8 mouse cellular contexts compared by ENCODE assay signal in the genomic region with DNA sequence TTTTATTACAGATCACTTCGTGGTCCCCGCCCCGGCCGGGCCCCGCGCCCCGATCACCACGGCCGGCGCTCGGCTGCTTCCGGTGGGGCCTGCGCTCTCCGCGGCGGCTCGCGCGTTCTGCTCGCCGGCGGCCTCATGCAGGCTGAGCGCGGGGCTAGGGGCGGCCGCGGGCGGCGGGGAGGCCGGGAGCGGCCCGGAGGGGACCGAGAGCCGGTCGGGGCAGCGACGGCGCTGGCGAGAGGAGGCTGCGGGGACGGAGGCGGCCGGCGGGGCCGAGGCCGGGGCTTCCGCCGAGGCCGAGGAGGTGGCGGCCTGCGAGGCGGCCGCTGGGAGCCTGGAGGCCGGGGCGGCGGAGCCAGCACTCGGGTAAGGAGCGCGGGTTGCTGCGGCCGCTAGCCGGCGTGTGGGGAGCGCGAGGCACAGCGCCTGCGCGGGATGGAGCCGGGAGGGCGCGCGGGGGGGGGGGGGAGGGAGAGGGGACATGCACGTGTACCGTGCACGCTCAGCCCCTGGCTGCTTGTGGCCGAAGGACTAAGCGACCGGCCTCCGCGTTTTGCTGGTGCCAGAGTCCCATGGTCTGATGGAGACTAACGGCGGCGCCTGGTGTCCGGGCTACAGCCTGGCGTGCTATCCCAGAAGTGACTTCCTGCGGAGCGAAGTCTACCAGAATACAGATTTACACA. TPM values are rescaled to one million over a fixed set of nuclear protein-coding genes. Genes with fewer than 3 reads are reported as not detected.
DNase-seq lines count a peak whose midpoint lies in the region; ATAC-seq and TF ChIP-seq lines count a peak whose summit lies in the region.

A gene (plus strand): TSS at position 109 of the 683 bp plus-strand sequence.

- WGBS in forebrain, embryonic 10.5 days, result under 1% methylated on average over 80 of the region's 87 CpGs
- WGBS in heart, embryonic 16.5 days, result under 1% methylated on average over 79 of the region's 87 CpGs
- under 1% methylated on average over 71 of the region's 87 CpGs for WGBS in neural tube, embryonic 14.5 days

- H3K4me3 ChIP-seq in forebrain, embryonic 10.5 days, result peak within 1 kb of the TSS; percentile 80
- peak within 1 kb of the TSS; percentile 84 for H3K4me3 ChIP-seq in heart, embryonic 16.5 days (ENCODE audit: low read length)
- peak within 1 kb of the TSS; percentile 74 for H3K4me3 ChIP-seq in neural tube, embryonic 14.5 days (ENCODE audit: low read depth, low read length)
- H3K4me3 ChIP-seq in testis, adult 2 months (ENCODE audit: control insufficient read depth, low read depth, low read length), result peak within 1 kb of the TSS; percentile 92

- no peak for TF ChIP-seq CTCF in testis, adult 2 months (IDR thresholded peaks at IDR 0.05; ENCODE audit: control insufficient read depth, insufficient read depth, insufficient replicate concordance, low read depth, low read length)

- peak within 1 kb of the TSS; percentile 80 for H3K4me2 ChIP-seq in heart, embryonic 16.5 days (ENCODE audit: low read depth, low read length)
- H3K4me2 ChIP-seq in neural tube, embryonic 14.5 days (ENCODE audit: low read depth, low read length), result peak within 1 kb of the TSS; percentile 49

- peak; percentile 93 for ATAC-seq in heart, embryonic 16.5 days (replicated peaks; ENCODE audit: extremely low read depth, insufficient read depth, low FRiP score)
- ATAC-seq in neural tube, embryonic 14.5 days (ENCODE audit: low read depth), result peak; percentile 96

- H3K27me3 ChIP-seq in forebrain, embryonic 10.5 days (ENCODE audit: poor library complexity, severe bottlenecking), result no peaks in the 10 kb centered on the region
- no peaks in the 10 kb centered on the region for H3K27me3 ChIP-seq in heart, embryonic 16.5 days (ENCODE audit: control insufficient read depth, insufficient read depth, low read length)
- no peaks in the 10 kb centered on the region for H3K27me3 ChIP-seq in neural tube, embryonic 14.5 days (ENCODE audit: control insufficient read depth, insufficient read depth, low read length)
- no peaks in the 10 kb centered on the region for H3K27me3 ChIP-seq in testis, adult 2 months (ENCODE audit: control insufficient read depth, insufficient read depth, low read length)

- peak within 1 kb of the TSS; percentile 100 for H3K27ac ChIP-seq in forebrain, embryonic 10.5 days
- peak within 1 kb of the TSS; percentile 100 for H3K27ac ChIP-seq in heart, embryonic 16.5 days (ENCODE audit: low read length)
- peak within 1 kb of the TSS; percentile 93 for H3K27ac ChIP-seq in neural tube, embryonic 14.5 days (ENCODE audit: low read depth, low read length)
- H3K27ac ChIP-seq in testis, adult 2 months (ENCODE audit: control insufficient read depth, insufficient read depth, low read depth, low read length), result peak within 1 kb of the TSS; percentile 91

- peaks cover 32% of the 10 kb centered on the region for H3K4me1 ChIP-seq in forebrain, embryonic 10.5 days
- peaks cover 11% of the 10 kb centered on the region for H3K4me1 ChIP-seq in heart, embryonic 16.5 days (ENCODE audit: control insufficient read depth, insufficient read depth, low read length)
- H3K4me1 ChIP-seq in neural tube, embryonic 14.5 days (ENCODE audit: control insufficient read depth, insufficient read depth, low read length), result peaks cover 6% of the 10 kb centered on the region; the same call in 1 of the 2 replicates
- H3K4me1 ChIP-seq in testis, adult 2 months (ENCODE audit: control insufficient read depth, insufficient read depth, low read length), result no peaks in the 10 kb centered on the region; the same call in none of the 2 replicates

- H3K36me3 ChIP-seq in forebrain, embryonic 10.5 days (replicated peaks), result no peaks in the 10 kb centered on the region
- H3K36me3 ChIP-seq in heart, embryonic 16.5 days (ENCODE audit: control insufficient read depth, insufficient read depth), result no peaks in the 10 kb centered on the region
- H3K36me3 ChIP-seq in neural tube, embryonic 14.5 days (ENCODE audit: control insufficient read depth, insufficient read depth, low read length), result no peaks in the 10 kb centered on the region
- no peaks in the 10 kb centered on the region for H3K36me3 ChIP-seq in testis, adult 2 months (ENCODE audit: control insufficient read depth, insufficient read depth, low read length)

- DNase-seq in CD8-positive naive resting alpha-beta T cell, adult 2 months (ENCODE audit: low read depth in 2 of 2, low spot score in 2 of 2), result peak; percentile 49 to 53
- DNase-seq in c-Kit-positive CD71-negative TER-119-negative erythroid progenitor cells, embryonic 14.5 days (ENCODE audit: low read depth), result peak; percentile 42
- peak; percentile 83 for DNase-seq in forebrain, embryonic 10.5 days (ENCODE audit: extremely low spot score, low spot score)
- peak; percentile 86 to 90 for DNase-seq in kidney, postnatal 36 days
- peak; percentile 82 to 83 for DNase-seq in lung, adult 18-20 months

- no peaks in the 10 kb centered on the region for H3K9me3 ChIP-seq in forebrain, embryonic 10.5 days
- no peaks in the 10 kb centered on the region for H3K9me3 ChIP-seq in heart, embryonic 16.5 days (replicated peaks; ENCODE audit: control insufficient read depth, low read length)
- no peaks in the 10 kb centered on the region for H3K9me3 ChIP-seq in neural tube, embryonic 14.5 days (ENCODE audit: control insufficient read depth, low read length)

- peak within 1 kb of the TSS; percentile 99 for H3K9ac ChIP-seq in heart, embryonic 16.5 days (ENCODE audit: low read length)
- peak within 1 kb of the TSS; percentile 96 for H3K9ac ChIP-seq in neural tube, embryonic 14.5 days (replicated peaks; ENCODE audit: low read depth, low read length)

- TF ChIP-seq POLR2A in testis, adult 2 months (IDR thresholded peaks at IDR 0.05; ENCODE audit: control insufficient read depth, low read depth, low read length), result peak; percentile 83

RNA-seq across cellular contexts. Expression of the gene that starts here (rescaled TPM):
- 6.2 and 6.7 TPM in 2 replicates for polyA plus RNA-seq in forebrain, embryonic 10.5 days (2016; fragmentation: Nextera tagmentation; extraction: Ambion mirVana)
- 4.0 and 4.6 TPM in 2 replicates for polyA plus RNA-seq in heart, embryonic 16.5 days (2015; fragmentation: Nextera tagmentation; extraction: Ambion mirVana)
- polyA plus RNA-seq in neural tube, embryonic 14.5 days (2014; fragmentation: Nextera tagmentation; extraction: Ambion mirVana), result 3.0 and 3.3 TPM in 2 replicates
- polyA plus RNA-seq in testis, adult 2 months (2012; rRNA removed), result 145 and 155 TPM in 2 replicates

Comparison
In these comparisons a context has a peak if more than half of its experiments do, and no peak if none do; other contexts are left out.
1. Peak in every context shown above with its lines: DNase-seq, ATAC-seq, H3K4me3 ChIP-seq and H3K27ac ChIP-seq.
2. RNA of the gene that starts here (polyA plus RNA-seq): 145 to 155 TPM in testis, adult 2 months; 6.2 to 6.7 TPM in forebrain, embryonic 10.5 days, 4.0 to 4.6 TPM in heart, embryonic 16.5 days and 3.0 to 3.3 TPM in neural tube, embryonic 14.5 days; every median in the first group is over 10 times any median in the second.